Mouse (Mus musculus) induced T-regulatory cell, adult 2 months (primary cell): ENCODE measurements at regions not wholly inside any gene's neighbourhood (a gene's known extent, or its start where the extent isn't known, plus 50 kb on each side); places are given as distances from the start of the nearest gene placed in this dataset.
A peak's percentile ranks its signal among the peaks of the same experiment; 100 is the strongest.

Source experiments
- DNase-seq: peaks from one replicate; pipeline ENCODE4 v3.0.0-alpha.2; 2012; ENCODE audit warnings: low read depth

DNA sequence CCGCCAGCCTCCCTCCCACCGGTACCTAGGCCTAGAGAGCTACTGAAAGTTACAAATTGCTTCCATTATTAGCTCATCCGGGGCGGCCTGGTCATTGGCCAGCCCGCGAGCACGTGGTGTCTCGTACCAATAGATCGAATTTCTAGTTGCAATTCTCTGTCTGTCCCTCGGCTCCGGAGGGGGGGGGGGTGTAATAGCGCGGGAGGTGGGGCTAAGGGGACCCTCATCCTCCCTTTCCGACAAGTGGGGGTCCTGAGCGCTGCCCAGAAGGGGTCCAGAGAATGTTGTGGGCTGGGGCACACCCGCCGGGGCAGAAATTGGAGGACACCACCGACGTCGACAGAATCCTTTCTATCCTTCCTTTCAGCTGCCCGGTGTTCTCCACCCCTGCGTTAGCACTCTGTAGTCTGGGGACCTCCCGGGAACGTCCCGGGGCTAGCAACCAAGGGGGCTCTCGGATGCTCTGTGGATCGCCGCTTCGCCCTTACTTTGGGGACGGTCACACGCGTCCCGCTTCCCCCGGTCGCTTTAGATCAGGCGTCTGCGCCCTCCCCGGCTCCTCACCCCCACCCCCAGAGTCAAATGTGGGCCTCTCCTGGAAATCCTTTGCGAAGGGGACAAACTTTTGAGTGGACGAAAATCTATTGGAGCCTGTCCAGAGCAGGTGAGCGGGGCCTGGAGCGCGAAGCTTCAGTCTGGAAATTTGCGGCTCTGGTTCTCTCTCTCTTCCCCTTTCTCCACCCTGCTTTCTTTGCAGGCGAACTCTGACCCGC, 64.6 kb downstream of the Smug1 start:
- no peak for DNase-seq

DNA sequence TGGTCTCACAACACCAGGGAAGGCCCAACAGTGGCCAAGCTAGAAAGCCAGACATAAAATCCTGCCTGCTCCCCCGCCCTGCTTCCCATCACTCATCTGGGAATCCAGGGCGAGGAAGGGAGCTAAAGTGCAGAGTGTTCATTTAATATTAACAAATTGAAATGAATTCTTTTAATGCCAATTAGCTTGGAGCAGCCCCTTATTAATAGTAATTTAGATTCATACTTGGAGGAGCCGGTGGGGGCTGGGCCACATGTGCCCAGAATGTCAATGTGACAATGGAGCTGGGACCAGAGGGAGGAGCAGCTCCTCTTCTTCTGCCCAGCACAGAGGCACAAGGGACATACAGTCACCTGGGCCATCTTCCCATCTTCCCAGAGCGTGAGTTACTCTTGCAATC, 66.8 kb downstream of the Smug1 start:
- no peak for DNase-seq

DNA sequence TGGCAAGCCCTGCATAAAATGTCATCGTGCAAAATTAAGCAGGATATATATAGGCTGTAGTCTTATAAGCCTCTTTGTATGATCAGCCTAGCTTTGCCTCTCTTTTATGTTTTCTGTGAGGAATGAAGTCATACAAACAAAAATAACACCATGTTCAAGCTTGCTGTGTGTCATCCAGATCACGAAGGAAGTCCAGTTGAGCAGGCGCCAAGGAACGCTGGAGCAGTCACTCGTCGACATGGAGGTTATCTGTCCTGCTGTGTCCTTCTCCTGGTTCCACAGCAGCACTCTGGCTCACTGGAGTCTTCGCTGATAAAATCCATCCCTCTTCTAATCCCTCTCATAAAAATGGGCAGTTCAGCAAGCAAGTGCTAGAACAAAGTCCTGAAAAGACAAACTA, 72.4 kb downstream of the Smug1 start:
- DNase-seq = no peak

DNA sequence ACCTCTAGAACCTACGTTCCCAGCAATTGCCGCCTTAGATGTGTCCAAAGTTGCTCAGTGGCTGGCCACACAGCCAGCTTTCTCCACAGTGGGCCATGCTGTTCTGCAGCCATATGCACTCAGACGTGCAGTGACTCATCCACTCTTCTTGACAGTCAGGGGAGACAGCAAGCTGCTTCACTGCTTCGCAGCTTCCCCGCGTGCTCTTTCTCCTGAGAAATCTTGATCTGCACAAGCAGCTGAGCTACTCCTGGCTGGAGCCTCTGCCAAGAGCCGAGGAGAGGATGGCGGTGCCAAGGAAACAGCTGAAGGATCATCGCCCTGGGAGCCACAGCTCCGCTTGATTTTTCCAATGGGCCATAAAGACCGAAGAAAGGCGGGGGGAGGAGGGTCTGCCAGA, 73.2 kb downstream of the Smug1 start:
- no peak for DNase-seq

DNA sequence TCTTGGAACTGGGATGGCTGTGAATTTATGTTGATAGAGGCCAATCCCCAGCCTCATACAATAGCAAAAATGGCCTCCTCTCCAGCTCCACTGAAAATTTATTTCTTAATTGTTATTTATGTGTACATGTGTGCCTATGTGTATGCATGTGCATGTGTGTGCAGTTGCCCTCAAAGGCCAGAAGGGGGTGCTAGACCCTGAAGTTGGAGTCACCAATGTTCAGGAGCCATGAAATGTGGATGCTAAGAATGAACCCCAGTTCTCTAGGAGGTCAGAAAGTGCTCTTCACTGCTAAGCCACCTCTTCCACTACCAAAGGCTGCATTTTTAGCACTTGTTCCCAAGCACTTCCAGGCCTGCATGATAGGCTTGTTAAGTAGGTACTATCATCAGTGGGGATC, 73.8 kb downstream of the Hoxc4 start:
- DNase-seq = peak; percentile 21

DNA sequence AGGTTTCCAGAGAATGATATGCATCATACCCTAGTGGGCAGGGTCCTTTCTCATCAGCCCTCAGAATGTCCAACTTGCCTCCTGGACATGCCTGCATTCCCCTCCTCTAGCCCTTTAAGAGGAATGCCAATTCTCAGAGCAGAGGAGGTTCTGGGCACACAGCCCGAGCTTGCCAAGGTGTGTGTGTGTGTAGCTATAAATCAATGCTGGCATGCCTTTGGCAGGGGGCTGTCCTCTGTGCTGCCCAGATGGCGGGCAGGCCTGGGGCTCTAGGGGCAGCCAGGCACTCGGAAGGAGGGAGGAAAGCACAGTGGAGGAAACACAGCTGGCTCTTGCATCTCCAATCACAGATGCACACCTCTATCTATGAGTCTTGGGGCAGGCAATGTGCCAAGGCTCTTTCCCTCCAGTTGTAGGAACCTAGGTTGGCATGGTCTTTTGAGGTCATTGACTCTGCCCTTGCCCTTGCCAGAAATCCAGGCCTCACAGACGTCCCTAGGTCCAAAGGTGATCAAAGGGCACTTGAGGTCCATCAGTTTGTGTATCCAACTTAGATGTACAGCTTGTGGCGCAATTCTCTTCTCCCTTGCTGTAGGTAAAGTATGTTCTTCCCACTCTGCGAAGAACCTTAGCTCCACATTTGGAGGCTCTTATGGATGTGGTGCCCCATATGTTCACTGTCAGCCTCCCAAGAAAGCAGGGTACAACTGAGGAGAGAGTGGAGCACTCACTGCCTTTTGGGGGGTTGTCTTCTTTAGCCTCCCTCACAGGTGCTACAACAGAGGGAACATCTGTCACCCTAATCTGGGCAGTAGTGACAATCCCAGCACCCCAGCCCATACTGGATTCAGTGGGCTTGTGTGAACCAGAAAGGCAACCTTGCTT, 71.8 kb downstream of the Hoxc4 start:
- DNase-seq = no peak

DNA sequence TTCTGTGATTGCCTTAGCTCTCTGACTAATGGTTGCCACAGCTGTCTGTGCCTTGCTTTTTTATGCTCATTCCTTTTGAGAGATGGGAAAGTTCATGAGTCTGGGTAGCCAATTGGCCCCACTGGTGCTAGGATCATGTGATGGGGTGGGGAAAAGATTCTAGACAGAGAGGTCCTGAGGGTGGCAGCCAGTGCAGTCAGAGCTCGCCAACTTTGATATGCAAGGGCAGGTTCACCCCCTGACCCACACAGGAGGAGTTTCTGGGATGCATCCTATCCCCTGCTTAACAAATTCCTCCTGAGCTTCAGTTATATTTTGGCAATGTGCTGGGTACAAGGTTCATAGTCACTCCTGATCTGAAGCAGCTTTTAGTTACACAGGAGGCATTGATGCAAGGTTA, 71.1 kb downstream of the Hoxc4 start:
- no peak for DNase-seq

DNA sequence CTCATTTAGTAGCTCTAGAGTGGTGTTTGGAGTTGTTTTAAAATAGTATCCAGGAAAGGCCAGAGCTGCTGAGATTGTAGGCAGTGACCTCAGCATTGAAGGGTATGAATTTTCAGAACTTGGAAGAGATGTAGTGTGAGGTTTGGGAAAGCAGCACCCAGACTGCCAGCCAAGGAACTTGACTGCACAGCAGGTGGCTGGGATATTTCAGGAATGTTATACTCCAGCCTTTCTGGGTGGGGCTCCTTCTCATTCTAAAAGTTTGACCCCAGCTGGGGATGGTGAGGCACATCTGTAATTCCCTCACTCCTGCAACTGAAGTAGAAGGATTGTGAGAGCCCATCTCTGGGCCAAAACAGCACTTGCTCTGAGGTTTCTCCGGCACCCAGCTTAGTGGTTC, 70.7 kb downstream of the Hoxc4 start:
- DNase-seq = no peak

DNA sequence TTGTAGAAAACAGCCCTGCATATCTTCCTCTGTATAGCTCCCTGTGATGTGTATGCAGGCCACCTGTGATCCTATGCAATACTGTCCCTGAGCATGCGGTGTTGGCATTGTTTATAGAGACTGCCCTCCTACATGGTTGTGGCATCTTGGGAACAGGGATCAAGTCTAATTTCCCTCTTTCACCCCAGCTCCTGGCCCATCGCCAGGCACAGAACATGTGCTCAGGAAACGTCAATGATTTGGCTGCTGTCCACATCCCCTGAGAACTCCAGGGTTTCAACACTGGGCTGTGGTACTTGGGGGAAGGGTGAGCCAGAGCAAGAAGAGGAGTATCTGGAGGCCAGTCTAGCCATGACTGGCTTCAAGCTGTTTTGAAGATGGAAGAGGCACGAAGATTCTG, 68.5 kb downstream of the Hoxc4 start:
- no peak for DNase-seq

DNA sequence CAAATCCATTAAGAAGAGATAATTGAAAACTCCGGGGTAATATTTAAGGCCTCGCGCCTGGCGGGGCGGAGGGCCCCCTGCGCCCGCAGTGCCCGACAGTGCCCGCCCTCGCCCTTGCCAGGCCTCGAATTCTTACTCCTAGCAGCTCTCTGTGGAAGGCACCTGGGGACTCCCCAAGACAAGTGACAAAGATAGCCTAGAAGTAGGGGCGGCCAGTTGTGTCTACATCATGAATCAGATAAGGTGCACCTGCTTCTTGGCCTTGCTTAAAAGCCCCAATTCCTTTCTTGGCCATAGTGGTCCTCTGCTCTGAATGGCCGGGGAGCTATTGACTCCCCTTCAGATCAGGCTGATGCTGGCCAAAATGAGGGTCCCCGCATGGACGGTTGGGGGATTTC, 67.9 kb downstream of the Hoxc4 start:
- DNase-seq = no peak
